Mouse (Mus musculus) C2C12 (cell line): ENCODE measurements around the gene Mta2.

ENCODE experiments used
- CTCF ChIP-seq: IDR thresholded peaks from one replicate; pipeline ENCODE4 v1.5.1; 2011; ENCODE audit not compliant: control insufficient read depth, insufficient read depth, insufficient read length
- MYOD1 ChIP-seq: IDR thresholded peaks from one replicate; pipeline ENCODE4 v1.6.1; 2011; ENCODE audit warnings: low read depth; ENCODE audit not compliant: control insufficient read depth, insufficient read length
- USF1 ChIP-seq: IDR thresholded peaks from one replicate; pipeline ENCODE4 v1.6.1; 2011; ENCODE audit warnings: low read depth, mild to moderate bottlenecking, control low read depth, moderate library complexity

- TF ChIP-seq USF1 (no peak), CTCF (no peak), MYOD1 (no peak)
Measured at GRCm38 (mm10) chr19:8944062-8944461, 2.4 kb downstream of the Mta2 start.
